Mouse (Mus musculus) layer of hippocampus, adult 2 months (tissue): ENCODE results near the gene Bcor. TPM values are rescaled to one million over a fixed set of nuclear protein-coding genes. Genes with fewer than 3 reads are reported as not detected.

Source experiments
- DNase-seq, 2 experiments: peaks; one replicate each; pipeline ENCODE4 v3.0.0; 2022; ENCODE audit warnings: low spot score in 2 of 2
- H3K27ac ChIP-seq: fragments of 200-600 bp; 2 replicates; pipeline ENCODE4 v1.8.1; 2022
- H3K4me3 ChIP-seq: fragments of 200-600 bp; 2 replicates; pipeline ENCODE4 v1.8.1; 2022; ENCODE audit warnings: mild to moderate bottlenecking
- CTCF ChIP-seq: fragments of 200-600 bp; conservative IDR thresholded peaks from 2 replicates; pipeline ENCODE4 v1.8.1; 2022; ENCODE audit warnings: antibody characterized with exemption, mild to moderate bottlenecking, moderate library complexity
- total RNA-seq, 2 experiments: library from RNA; stranded (reverse); gene quantifications; 2 replicates each; pipeline ENCODE4 v1.2.3; 2021

The Bcor gene
- total RNA-seq, 2 experiments from 2014 or later, result 16.7 to 21.3 TPM

DNA sequence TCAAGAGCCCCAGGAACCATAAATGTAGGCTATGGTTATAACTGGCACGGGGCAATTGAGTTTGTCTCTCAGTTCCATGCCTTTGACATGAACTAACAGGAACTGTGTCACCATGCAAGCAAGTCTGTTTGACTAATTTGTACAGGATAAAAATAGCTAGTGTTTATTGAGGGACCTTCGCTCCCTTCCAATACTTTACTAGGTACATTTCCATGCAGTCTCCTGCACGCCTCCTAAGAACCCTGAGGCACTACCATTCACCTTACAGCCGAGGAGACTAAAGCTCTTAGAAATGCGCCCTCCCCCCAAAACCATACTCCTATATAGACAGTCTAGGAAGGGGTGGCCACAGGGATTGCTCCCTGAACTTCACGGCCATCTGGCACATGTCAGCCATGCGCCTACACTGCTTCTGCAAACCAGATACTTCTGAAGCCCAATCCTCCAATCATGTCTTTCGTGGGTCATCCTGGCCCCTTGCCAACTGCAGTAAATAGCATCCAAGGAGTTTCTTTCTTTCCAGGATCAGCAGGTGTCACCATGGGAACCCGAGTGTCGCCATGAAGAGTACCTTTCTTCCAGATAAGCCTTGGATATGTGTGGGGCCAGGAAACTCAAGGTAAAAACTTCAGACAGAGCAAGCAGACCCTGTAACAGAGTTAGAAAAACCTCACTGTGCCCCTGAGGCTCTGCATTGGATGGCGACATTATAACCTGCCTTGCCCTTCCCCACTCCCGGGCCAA, 63.2 kb downstream of the Bcor start:
- Histone ChIP-seq H3K27ac (no peak overlapping the region), H3K4me3 (no peak overlapping the region)
- DNase-seq, result no peak
- no peak for TF ChIP-seq CTCF

DNA sequence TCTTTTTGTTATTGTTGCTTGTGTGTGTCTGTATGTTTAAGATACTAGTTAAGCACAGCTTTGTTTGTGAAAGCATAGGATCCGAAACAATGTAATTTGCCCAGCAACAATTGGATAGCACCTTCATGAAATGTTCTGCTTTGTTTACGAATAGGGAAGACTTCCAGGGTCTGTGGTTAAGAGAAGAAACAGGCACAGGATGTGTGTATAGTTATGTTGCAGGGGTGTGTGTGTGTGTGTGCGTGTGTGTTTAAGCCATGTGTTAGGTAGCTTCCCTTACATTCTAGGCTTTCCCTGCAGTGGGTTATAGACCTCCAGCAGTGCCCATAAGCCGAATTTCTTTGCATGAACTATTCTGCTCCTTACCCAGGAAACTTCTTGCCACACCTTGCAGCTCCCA, 66.8 kb downstream of the Bcor start:
- Histone ChIP-seq H3K4me3 (no peak overlapping the region), H3K27ac (no peak overlapping the region)
- TF ChIP-seq CTCF, result no peak
- DNase-seq, result no peak

DNA sequence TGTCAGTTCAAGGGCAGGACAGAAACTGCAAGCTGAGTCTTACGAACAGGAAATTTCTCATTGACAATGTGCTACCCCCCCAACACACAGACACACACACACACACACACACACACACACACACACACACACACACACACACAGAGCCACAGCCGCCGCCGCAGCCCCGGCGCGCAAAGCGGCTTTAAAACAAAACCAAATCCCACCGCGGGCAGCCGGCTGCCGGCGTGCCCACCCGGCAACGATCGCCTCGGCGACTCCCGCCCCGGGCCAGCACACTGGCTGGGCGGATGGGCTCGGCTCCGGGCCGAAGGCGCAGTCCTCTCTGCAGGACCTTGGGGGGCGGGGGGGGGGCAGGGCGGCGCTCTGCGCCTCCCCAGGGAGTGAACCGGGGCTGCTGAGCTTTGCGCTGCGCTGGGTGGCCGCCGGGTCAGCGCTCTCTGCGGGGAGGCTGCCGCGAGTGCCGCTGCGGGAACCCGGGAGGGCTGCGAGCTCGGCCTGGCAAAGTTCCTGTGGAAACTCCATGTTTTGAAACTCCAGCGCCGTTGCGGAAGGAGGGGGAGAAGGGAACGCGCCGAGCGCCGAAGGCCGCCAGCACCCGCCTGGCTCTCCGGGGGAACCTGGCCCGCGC, 68.6 kb downstream of the Bcor start:
- TF ChIP-seq CTCF, result no peak
- DNase-seq, result no peak
- Histone ChIP-seq H3K4me3 (peak overlapping the region; percentile 58), H3K27ac (peak overlapping the region; percentile 80)

DNA sequence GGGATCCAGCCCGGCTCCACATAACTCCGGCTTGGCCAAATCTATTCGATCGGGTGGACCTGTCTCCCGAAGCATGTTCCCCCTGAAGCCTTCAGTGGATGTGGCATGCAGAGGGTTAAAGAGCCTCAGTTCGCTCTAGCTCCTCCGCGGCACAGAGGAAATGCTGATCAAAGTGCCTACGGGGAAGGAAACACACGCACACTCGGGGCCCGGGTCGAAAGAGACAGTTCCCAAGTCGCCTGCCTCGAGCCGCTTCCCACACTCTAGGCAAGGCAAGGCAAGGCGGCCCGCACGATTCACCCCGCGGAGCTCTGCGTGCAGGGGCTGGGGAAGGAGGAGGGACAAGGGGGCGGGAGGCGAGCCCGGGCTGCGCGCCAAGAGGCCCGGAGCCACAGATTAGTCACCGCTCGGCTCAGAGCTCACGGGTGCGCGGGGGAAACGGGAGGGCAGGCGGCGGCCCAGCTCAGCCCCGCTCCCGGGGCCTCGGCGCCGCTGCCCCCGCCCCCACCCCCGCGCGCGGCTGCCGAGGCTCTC, 69.2 kb downstream of the Bcor start:
- H3K27ac ChIP-seq, result peak overlapping the region; percentile 72; the same call in 1 of the 2 replicates
- TF ChIP-seq CTCF, result no peak

DNA sequence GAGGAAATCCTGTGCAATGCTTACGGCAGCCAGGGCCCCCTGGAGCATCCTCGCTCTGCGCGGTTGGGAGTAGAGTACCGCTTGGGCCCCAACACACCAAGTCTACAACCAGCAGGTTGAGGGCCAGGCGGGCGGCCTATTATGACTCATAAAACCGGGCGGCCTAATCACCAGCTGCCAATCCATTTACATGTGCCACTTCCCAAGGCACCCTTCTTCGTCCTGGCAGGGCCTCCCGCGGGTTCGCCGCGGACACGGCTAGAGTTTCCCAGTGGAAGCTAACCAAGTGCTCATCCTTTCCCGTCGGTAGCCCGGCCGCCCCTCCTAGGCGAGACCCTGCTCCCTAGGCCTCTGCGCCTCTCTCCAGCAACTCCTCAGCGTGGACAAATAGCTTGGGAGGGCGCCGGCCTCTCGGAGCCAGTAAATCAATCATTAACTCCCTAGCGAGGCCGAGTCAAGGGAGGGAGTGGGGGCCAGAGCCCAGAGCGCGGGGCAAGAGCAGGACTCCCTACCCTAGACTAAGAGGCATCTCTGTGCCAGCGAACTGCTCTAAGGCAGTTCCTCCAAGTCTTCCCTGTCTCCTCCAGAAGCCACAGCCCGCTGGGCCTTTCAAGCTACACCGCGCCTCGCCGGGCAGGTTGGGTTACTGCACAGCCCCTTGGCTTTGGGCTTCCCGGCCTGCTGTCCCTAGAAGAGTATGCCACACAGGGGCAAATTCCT, 69.8 kb downstream of the Bcor start:
- Histone ChIP-seq H3K27ac (peak overlapping the region; percentile 72; the same call in 1 of the 2 replicates), H3K4me3 (peak overlapping the region; percentile 41; the same call in 1 of the 2 replicates)
- no peak for TF ChIP-seq CTCF
- DNase-seq, result no peak

More for the DNA sequence above, 69.2 kb downstream of the Bcor start:
- peak overlapping the region; percentile 41 for H3K4me3 ChIP-seq
- no peak for DNase-seq

DNA sequence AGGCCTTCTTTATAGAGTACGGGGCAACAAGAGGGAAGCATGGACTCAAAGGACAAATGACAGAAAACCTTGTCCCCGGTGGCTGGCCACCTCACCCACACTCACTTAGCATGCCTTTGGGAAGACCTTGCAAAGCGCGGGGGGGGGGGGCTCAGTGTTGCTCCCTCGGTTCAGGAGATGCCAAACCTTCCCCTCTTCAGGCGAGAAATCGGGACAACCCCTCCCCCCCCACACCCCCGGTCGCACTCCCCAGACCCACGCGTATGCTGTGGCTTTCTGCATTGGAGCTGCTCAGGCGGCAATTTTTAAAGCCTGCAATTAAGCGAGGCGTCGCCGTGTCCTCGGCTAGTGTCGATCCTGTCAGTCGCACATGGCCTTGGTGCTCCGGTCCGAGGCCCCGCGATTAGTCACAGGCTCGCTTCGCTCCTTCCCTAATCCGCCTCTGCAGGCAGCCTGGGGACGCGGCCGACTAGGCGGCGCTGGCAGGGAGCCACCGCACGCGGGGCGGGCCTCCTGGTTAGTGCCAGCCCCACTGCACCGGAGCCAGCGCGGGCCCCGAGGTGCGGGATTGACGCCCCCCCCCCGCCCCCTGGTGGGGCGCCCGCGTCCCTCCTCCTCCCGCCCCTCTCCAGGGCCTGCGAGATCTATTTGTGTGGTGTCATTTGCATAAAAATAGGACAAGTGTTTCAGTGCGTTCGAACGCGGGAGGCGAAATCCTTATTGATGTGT, 70.6 kb downstream of the Bcor start:
- H3K27ac ChIP-seq, result no peak overlapping the region; the same call in 1 of the 2 replicates
- TF ChIP-seq CTCF, result no peak
- H3K4me3 ChIP-seq, result no peak overlapping the region; the same call in 1 of the 2 replicates
- no peak for DNase-seq

DNA sequence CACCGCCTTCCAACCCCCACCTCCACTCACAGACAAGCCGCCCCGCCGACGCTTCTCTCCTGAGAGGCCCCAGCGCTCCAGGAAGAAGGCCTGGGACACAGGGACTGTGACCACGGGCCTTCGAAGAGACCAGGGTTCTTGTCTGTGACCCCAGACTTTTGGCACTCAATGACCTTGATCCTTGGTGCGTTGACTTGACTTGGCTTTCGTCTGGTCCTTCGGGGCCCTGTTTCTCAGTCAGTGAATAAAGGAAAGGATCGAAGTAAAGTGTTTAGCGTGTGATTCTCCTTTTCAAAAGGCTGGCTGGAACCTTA, 71.2 kb downstream of the Bcor start:
- no peak for TF ChIP-seq CTCF
- Histone ChIP-seq H3K27ac (peak overlapping the region; percentile 94), H3K4me3 (peak overlapping the region; percentile 60)
- no peak for DNase-seq

DNA sequence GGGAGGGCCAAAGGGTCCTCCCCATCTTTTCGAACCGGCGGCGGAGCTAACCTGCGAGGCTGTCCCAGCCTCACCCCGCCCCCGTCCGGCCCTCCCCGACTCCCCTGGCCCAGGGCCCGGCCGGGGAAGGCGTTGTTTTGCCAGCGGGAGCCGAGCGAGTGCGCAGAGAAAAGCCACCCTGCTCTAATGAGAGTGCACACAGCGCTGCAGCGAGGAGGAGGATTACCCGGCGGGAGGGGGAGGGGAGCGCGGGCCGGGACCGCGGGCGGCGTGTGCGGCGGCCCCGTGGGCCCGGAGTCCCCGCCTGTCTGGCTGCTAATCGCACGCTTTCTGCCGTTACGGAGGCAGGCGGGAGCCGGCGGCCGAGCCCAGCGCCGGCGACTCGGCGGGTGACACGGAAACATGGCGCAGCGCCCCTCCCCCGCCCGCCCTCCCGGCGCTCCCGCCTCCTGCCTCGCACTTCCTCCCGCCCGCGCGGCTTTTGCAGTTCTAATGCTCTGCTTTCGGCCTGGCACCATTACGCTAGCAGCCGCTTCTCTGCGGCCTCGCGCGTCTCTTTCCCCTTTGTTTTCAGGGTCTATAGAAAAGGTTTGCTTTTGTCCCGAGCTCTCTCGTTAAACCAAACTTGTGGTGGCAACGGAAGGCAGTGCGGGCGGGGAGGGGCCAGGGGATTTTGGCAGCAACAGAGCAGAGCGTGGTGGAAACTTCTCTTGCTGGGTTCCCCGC, 71.7 kb downstream of the Bcor start:
- no peak for DNase-seq
- Histone ChIP-seq H3K4me3 (peak overlapping the region; percentile 60), H3K27ac (peak overlapping the region; percentile 94)
- no peak for TF ChIP-seq CTCF

DNA sequence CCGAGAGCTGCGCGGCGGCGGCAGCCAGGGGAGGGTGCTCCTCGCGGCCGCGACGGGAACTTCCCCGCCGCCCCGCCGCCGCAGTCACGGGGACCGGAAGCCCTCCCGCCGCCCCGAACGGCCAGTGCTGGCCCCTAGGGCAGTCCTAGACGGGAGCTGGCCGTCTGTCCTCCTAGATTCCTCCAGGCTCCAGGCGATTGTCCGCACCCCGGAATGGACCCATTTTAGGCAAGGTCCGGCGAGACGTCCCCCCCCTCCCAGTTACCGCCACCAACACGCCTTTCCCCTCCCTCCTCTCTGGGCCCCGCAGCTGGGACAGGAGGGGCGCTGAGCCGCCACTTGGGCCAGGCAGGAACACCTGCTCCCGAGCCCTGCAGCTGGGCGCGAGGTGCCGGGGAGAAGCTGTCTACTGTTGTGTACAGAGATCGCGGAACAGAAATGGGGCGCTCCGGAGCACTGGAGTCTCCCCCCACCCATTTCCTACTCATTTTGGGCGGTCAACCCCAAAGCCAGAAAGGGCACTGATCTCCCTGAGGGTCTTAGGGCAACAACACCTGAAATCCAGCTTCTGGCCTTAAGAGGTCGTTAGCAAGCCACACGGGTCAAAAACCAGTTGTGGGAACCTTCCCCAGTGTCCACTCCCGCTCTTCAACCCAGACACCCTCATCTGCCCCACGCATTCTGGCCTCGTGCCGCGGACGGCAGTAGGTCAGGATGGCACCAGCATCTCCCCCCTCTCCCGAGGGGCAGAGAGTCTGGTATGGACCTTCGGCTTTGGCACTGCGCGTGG, 72.4 kb downstream of the Bcor start:
- Histone ChIP-seq H3K4me3 (peak overlapping the region; percentile 60), H3K27ac (peak overlapping the region; percentile 94)
- peak; percentile 74 for TF ChIP-seq CTCF
- DNase-seq, result no peak

DNA sequence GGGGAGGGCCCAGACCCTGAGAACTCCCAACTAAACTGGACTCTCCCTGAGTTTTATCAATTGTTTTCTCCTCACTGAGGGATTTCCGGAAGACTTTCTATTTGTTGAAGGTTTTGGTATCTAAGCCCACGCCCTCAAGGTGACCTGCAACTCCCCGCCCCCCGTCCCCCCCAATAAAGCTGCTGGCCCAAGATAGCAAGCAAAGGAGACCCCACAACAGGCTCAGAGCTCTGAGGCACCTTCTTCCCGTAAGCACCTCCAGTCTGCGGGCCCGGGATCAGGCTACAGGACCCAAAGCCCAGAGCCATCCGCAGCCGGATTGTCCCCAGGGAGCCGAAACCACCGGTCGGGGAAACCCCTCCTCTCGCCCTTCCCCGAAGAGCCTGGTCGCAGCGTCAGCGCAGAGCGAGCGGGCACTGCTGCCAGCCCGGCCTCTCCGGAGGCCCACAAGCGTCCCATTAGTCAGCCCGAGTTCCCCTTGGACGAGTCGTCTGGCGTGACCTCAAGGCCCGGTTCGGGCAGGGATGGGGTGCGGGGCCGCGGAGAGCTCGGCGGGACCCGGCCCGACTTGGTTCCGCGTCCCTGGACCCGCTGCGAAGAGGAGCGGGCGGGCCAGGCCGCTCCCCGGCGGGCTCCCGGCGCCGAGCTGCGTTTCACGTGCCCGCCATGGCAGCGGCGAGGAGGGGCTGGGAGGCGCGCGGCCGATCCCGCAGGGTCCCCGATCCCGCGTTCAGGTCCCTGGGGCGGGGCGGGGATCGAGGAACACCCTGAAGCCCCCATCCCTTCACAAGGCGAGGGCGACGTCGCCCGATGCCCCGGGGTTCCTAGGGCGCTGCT, 73.3 kb downstream of the Bcor start:
- DNase-seq, result no peak
- Histone ChIP-seq H3K4me3 (peak overlapping the region; percentile 60), H3K27ac (peak overlapping the region; percentile 94)
- TF ChIP-seq CTCF, result no peak

DNA sequence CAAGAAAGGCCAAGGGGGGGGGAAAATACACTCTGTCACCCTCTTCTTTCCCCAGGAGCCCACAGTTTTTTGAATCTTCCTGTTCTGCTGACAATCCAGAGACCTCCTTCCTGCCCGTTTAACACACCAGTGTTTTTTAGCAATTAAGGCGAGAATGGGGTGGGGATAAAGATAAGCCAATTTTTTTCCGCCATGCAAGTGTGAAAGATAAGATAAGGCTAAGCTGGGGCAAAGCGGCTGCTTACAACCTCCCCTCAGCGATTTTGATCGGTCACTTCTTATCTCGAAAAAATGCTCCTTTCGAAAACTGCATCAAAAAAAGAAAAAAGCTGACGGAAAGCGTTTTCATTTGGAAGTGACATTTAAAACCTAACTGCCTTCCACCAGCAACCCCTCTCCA, 74.2 kb downstream of the Bcor start:
- TF ChIP-seq CTCF, result no peak
- H3K4me3 ChIP-seq, result no peak overlapping the region
- DNase-seq, result no peak
- no peak overlapping the region for H3K27ac ChIP-seq
